Mouse (Mus musculus) 416B (cell line): ENCODE results near the gene Npw.
A peak's percentile ranks its signal among the peaks of the same experiment; 100 is the strongest.

Source experiments
- DNase-seq: peaks from one replicate; pipeline ENCODE4 v3.0.0; 2011; ENCODE audit warnings: low read depth

Gene Npw

GRCm38 (mm10) chr17:24658017-24658758, at the start of gene Npw:
TSS of gene Npw (minus strand) at chr17:24658457.
- no peak for DNase-seq

GRCm38 (mm10) chr17:24707801-24708425, 49.7 kb upstream of the Npw start:
- peak; percentile 59 for DNase-seq

- peak; percentile 95 for DNase-seq
Measured at GRCm38 (mm10) chr17:24706982-24707800, 48.9 kb upstream of the Npw start, which contains the start of gene Tbl3. TSS of gene Tbl3 (minus strand) at chr17:24707660.

- no peak for DNase-seq
Measured at GRCm38 (mm10) chr17:24705821-24706220, 47.6 kb upstream of the Npw start.

DNA sequence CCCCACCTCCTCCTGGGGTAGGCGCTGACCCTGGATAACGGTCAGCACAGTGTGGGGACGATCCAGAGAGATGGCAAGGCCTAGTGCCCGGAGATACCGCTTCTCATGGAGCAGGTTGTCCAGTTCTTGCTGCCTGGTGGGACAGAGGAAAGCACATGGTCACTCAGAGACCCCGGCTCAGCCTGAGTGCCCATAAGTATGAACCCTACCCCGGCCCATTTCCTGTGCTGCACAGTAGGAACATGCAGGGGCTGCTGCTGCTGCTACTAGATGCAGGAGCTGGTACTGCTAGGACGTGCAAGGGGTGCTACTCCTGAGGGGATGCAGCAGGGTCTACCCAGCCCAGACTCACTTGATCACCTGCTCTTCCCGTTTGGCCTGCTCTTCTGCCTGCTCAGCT, 43.0 kb upstream of the Npw start:
- DNase-seq = no peak

GRCm38 (mm10) chr17:24699473-24699872, 41.2 kb upstream of the Npw start:
- DNase-seq = no peak

- no peak for DNase-seq
Measured at GRCm38 (mm10) chr17:24698715-24699114, 40.5 kb upstream of the Npw start.

DNA sequence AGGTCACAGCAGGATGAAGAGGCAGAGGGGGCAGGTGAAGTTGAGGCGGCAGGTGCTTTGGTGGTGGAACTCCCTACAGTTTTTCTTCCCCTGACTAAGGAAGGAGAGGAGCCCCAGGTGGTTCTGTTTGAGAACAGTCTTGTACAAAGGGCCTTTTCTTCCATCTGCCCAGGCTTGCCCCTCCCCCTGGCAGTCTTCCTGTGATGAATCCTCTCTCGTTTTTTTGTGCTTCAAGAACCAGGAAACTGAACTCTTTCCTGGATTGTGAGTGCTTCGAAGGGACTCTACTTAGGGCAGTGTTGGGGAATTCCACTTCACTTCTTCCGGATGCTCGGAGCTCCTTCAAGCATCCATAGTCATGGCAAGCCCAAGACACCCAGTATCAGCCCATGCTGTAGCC, 39.7 kb upstream of the Npw start:
- DNase-seq = no peak

DNA sequence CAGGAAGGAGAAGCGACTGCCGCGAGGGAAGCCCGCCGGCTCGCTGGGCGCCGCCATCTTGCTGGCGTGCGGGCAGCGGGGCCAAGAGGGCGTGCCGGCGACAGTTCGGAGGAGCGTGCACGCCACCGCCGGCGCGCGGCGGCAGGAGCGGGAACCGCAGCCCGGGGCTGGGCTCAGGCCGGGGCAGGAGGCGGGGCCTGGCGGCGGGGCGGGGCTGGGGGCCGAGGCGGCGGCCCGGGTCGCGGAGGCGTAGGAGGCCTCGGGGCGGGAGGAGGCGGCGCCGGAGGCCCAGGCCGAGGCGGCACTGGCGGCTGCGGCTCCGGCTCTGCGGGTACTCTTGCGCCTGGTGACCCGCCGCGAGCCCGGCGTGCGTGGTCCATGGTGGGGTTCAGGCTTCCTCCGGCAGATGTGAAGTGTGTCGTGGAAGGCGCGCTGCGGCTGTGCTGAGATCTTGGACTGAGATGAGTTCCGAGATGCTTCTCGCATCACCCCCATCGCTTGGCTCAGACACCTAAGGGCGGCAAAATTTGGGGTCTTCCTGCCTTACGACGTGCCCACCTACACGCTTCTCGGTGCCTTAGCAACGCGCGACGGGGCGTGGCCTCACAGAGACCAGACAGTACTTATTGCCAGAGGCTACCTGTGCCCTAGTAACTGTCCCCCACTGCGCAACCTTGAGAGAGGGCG, 37.9 kb upstream of the Npw start, which contains the start of the genes Gfer and Noxo1:
Gfer (minus strand) TSS at position 146 of the 687 bp plus-strand sequence.
Noxo1 (plus strand) TSS at position 224 of the 687 bp plus-strand sequence.
- peak; percentile 72 for DNase-seq

- DNase-seq = peak; percentile 39
Measured at GRCm38 (mm10) chr17:24695326-24696010, 37.2 kb upstream of the Npw start.

DNA sequence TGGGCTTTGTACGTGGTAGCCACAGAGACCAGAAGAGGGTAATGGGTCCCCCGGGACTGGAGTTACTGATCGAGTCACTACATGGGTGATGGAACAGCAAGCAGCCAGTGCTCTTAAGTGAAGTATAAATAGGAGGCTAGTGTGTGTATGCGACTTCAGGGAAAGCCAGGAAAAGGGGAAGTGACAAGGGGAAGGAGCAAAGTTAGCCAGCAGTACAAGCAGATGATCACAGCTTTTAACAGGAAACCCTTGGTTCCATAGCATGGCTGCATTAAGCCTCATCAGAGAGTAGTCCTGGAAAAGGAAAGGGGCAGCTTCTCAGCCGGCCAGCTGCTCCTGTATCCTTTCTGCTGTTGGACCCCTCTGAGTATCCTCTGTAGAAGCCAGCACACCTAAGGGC, 34.1 kb upstream of the Npw start:
- DNase-seq = no peak

DNA sequence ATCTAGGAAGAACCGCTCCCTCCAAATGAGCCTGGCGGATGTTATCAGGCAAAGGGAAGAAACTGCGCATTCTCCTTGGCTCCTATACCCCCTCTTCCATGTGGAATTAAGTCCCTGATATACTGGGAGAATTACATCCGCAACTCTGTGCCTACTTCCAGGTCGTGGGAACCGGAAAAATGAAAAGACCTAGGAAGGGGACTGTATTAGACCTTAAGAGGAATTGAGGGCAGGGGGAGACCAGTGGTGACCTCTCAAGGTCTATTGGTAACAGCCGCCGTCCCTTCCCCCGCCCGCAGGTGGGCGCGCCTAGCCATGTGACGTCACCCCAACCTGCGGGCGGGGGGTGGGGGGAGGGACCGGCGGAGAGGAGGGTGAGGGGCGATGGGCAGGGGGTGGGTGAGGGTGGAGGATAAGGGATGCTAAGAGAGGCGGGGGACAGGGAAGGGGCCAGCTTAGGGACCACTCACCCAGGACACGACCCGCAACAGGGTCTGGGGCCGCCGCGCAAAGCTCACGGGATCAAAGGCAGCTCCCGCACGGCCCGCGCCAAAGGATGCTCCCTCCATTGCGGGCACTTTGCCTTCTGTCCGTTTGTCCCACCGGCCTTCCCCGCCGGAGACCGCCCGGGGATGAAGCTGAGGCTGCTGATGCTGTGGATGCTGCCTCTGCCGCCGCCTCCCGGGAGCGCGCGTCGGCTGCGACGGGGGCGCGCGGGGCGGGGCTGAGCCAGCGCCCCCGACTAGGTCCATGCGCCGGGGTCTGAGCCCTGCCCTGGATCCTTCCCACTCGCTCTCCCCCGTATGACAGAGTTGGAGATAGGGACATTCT, 31.2 kb upstream of the Npw start, which contains the start of gene Syngr3:
Syngr3 (minus strand) TSS at position 705 of the 831 bp plus-strand sequence.
- DNase-seq = no peak

GRCm38 (mm10) chr17:24687599-24687998, 29.3 kb upstream of the Npw start:
- DNase-seq = no peak

GRCm38 (mm10) chr17:24687146-24687595, 28.9 kb upstream of the Npw start:
- peak; percentile 74 for DNase-seq

- peak; percentile 76 for DNase-seq
Measured at GRCm38 (mm10) chr17:24686514-24686913, 28.3 kb upstream of the Npw start.

GRCm38 (mm10) chr17:24677500-24678080, 19.3 kb upstream of the Npw start:
- no peak for DNase-seq

- no peak for DNase-seq
Measured at GRCm38 (mm10) chr17:24676877-24677276, 18.6 kb upstream of the Npw start.

GRCm38 (mm10) chr17:24676187-24676586, 17.9 kb upstream of the Npw start:
- peak; percentile 84 for DNase-seq

DNA sequence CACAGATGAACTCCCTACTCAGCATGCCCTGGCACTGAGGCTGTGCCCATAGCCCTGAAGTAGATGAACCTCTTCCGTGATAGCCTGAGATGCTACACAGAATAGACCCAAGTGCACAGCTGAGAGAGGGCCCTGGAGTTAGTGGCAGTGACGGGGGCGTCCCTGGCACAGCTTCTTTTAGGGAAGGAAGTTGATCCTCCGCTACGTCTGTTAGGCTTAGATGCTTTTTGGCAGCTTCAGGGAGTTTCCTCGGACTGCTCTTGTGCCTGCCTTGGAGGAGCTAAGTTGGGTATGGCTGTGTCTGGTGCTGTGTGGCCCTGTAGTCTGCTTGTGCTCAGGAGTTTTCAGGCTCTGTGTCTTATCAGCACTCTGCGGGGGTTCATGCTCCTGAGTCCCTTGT, 16.0 kb upstream of the Npw start:
- no peak for DNase-seq

DNA sequence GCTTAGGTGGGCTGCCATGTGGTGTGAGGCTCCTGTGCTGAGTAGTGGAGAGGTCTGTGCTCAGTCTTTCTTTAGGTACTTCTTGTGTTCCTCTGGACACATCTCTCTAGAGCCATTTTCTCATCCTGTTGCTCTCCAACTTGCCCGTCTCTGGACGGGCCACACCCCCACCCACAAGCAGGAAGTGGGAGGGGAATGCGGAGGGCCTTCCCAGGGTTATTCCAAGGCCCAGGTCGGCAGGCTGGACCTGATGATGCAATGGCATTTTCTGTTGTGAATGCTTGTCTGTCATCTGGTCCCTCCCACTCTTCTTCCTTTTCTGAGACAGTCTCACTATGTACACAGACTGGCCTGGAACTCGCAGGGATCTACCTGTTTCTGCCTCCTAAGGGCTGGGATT, 13.9 kb upstream of the Npw start:
- peak; percentile 82 for DNase-seq
